Mouse (Mus musculus) cerebellum, adult 2 months (tissue): Measurements from ENCODE around the gene Cyyr1.

Source experiments
- CTCF ChIP-seq: fragments of 200-500 bp; IDR thresholded peaks from 2 replicates; pipeline ENCODE4 v1.5.1; 2011; ENCODE audit warnings: low read depth, mild to moderate bottlenecking, control low read depth, low read length, moderate library complexity, borderline replicate concordance; ENCODE audit not compliant: insufficient read depth
- POLR2A ChIP-seq: fragments of 200-500 bp; IDR thresholded peaks from 2 replicates; pipeline ENCODE4 v1.6.1; 2011; ENCODE audit warnings: low read length, control low read depth, borderline replicate concordance; ENCODE audit not compliant: insufficient read depth

DNA sequence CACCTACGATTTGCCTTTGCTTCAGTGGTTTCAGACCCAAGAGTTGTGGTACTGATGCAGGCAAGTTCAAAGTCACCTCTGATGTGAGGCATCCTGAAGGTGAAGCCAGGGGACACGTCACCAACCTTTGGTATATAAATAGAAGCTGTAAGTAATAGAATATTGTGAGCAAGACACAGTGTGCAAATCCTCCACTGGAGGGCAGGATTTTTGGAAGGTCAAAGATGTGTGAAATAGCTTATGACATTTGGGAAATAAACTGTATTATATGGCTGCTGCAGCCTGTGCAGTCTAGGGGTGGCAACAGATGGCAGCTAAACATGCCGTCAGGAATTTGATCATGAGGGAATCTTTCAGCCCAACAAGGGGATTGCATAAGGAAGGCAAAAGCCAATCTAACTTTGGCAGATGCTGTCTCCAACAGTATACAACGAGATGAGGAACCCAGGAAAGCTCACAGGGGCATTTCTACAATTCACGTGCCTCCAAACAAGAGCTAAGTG lies 65.0 kb downstream of the Cyyr1 start:
- TF ChIP-seq POLR2A: no peak
- no peak for TF ChIP-seq CTCF
